In genomic region chr7:4532005-4532729, GRCm38 (mm10) we compare ENCODE assay signal across 8 mouse cellular contexts. TPM values are rescaled to one million over a fixed set of nuclear protein-coding genes. Genes with fewer than 3 reads are reported as not detected.
DNase-seq lines count a peak whose midpoint lies in the region; ATAC-seq and TF ChIP-seq lines count a peak whose summit lies in the region.

TSS of gene Dnaaf3 (minus strand) at chr7:4532453.

- H3K36me3 ChIP-seq in embryonic facial prominence, embryonic 13.5 days, result no peaks in the 10 kb centered on the region
- H3K36me3 ChIP-seq in heart, embryonic 16.5 days (ENCODE audit: control insufficient read depth, insufficient read depth), result no peaks in the 10 kb centered on the region
- no peaks in the 10 kb centered on the region for H3K36me3 ChIP-seq in small intestine, adult 2 months (ENCODE audit: control insufficient read depth, insufficient read depth, low read length)

- H3K9me3 ChIP-seq in embryonic facial prominence, embryonic 13.5 days, result no peaks in the 10 kb centered on the region
- H3K9me3 ChIP-seq in heart, embryonic 16.5 days (replicated peaks; ENCODE audit: control insufficient read depth, low read length), result no peaks in the 10 kb centered on the region

- no peak for TF ChIP-seq POLR2A in small intestine, adult 2 months (IDR thresholded peaks at IDR 0.05; ENCODE audit: low read depth, low read length)

- no peak for TF ChIP-seq CTCF in small intestine, adult 2 months (IDR thresholded peaks at IDR 0.05; ENCODE audit: extremely low read depth, insufficient read length, insufficient replicate concordance, low read depth, low read length)

- ATAC-seq in embryonic facial prominence, embryonic 13.5 days (ENCODE audit: insufficient number of reproducible peaks, insufficient read depth, low FRiP score, low TSS enrichment, low read depth), result no peak
- ATAC-seq in heart, embryonic 16.5 days (replicated peaks; ENCODE audit: extremely low read depth, insufficient read depth, low FRiP score), result peak; percentile 95

- DNase-seq in adrenal gland, adult 2 months, result peak; percentile 83
- peak; percentile 89 for DNase-seq in kidney, postnatal 14 days
- peak; percentile 75 to 77 for DNase-seq in lung, postnatal 4 days
- no peak for DNase-seq in right cerebral cortex, adult 2 months (ENCODE audit: low spot score in 2 of 2)
- DNase-seq in spleen, postnatal 4 days (ENCODE audit: low spot score in 2 of 2), result no peak

- H3K9ac ChIP-seq in embryonic facial prominence, embryonic 13.5 days, result peak within 1 kb of the TSS; percentile 47; the same call in 1 of the 2 replicates
- H3K9ac ChIP-seq in heart, embryonic 16.5 days (ENCODE audit: low read length), result peak within 1 kb of the TSS; percentile 36; the same call in 1 of the 2 replicates

- H3K4me1 ChIP-seq in embryonic facial prominence, embryonic 13.5 days, result peaks cover 13% of the 10 kb centered on the region; the same call in 1 of the 2 replicates
- H3K4me1 ChIP-seq in heart, embryonic 16.5 days (ENCODE audit: control insufficient read depth, insufficient read depth, low read length), result no peaks in the 10 kb centered on the region
- peaks cover 6% of the 10 kb centered on the region for H3K4me1 ChIP-seq in small intestine, adult 2 months (ENCODE audit: control insufficient read depth, insufficient read depth, insufficient read length, low read length)

- peaks cover 19% of the 10 kb centered on the region; the same call in 1 of the 2 replicates for H3K27me3 ChIP-seq in embryonic facial prominence, embryonic 13.5 days
- peaks cover 3% of the 10 kb centered on the region; the same call in 1 of the 2 replicates for H3K27me3 ChIP-seq in heart, embryonic 16.5 days (ENCODE audit: control insufficient read depth, insufficient read depth, low read length)
- 0 out of 2 replicates have a peak, but pooled peaks cover 2% of the 10 kb centered on the region for H3K27me3 ChIP-seq in small intestine, adult 2 months (ENCODE audit: control insufficient read depth, insufficient read depth, low read length)

- 3% methylated on average over 28 of the region's 28 CpGs for WGBS in embryonic facial prominence, embryonic 13.5 days
- WGBS in heart, embryonic 16.5 days, result 5% methylated on average over 28 of the region's 28 CpGs
- WGBS in small intestine, adult 2 months, result 3% methylated on average over 28 of the region's 28 CpGs

- no peak within 1 kb of the TSS for H3K27ac ChIP-seq in embryonic facial prominence, embryonic 13.5 days
- H3K27ac ChIP-seq in heart, embryonic 16.5 days (ENCODE audit: low read length), result no peak within 1 kb of the TSS
- no peak within 1 kb of the TSS for H3K27ac ChIP-seq in small intestine, adult 2 months (ENCODE audit: insufficient read depth, low read depth, low read length)

- peak within 1 kb of the TSS; percentile 29 for H3K4me3 ChIP-seq in embryonic facial prominence, embryonic 13.5 days
- H3K4me3 ChIP-seq in heart, embryonic 16.5 days (ENCODE audit: low read length), result peak within 1 kb of the TSS; percentile 48
- peak within 1 kb of the TSS; percentile 53 for H3K4me3 ChIP-seq in small intestine, adult 2 months (ENCODE audit: low read depth, low read length)

- peak within 1 kb of the TSS; percentile 50 for H3K4me2 ChIP-seq in embryonic facial prominence, embryonic 13.5 days
- peak within 1 kb of the TSS; percentile 81 for H3K4me2 ChIP-seq in heart, embryonic 16.5 days (ENCODE audit: low read depth, low read length)

RNA-seq across cellular contexts. Expression of gene Dnaaf3, which starts in this region (rescaled TPM):
- under 1 TPM; 0.66 to 0.98 TPM for total RNA-seq in adrenal gland, adult 2 months (2021)
- 2.7 and 3.0 TPM in 2 replicates for polyA plus RNA-seq in adrenal gland, adult 2 months (2012; rRNA removed)
- polyA plus RNA-seq in embryonic facial prominence, embryonic 13.5 days (2015; fragmentation: Nextera tagmentation; extraction: Ambion mirVana), result 1.4 and 2.4 TPM in 2 replicates
- polyA plus RNA-seq in heart, embryonic 16.5 days (2015; fragmentation: Nextera tagmentation; extraction: Ambion mirVana), result 1.1 and 1.3 TPM in 2 replicates
- polyA plus RNA-seq in small intestine, adult 2 months (2012; rRNA removed), result 1.1 and 1.9 TPM in 2 replicates

Comparison
In these comparisons a context has a peak if more than half of its experiments do, and no peak if none do; other contexts are left out.
1. DNase-seq: peak in adrenal gland, adult 2 months (single experiment), kidney, postnatal 14 days (single experiment) and lung, postnatal 4 days (2 of 2); none in right cerebral cortex, adult 2 months (0 of 2) and spleen, postnatal 4 days (0 of 2).
2. Peak in every context shown above with its lines, with median percentiles within 50 percentile points of each other: H3K4me3 ChIP-seq.